Mouse (Mus musculus) E14TG2a.4 (cell line): Measurements from ENCODE around the gene Btg1-ps2.
"Not testable (repeated sequence)": the region's sequence is repeated elsewhere in the genome, so short reads cannot be mapped to it uniquely, and the experiment has no call there.

Source experiments
- H3K27me3 ChIP-seq: 2 replicates; pipeline ENCODE4 v1.6.1; 2014; ENCODE audit warnings: low read length, control low read depth; ENCODE audit not compliant: insufficient read depth
- H3K36me3 ChIP-seq: 2 replicates; pipeline ENCODE4 v1.6.1; 2014; ENCODE audit warnings: low read length, control low read depth; ENCODE audit not compliant: insufficient read depth
- H3K4me1 ChIP-seq: replicated peaks from 2 replicates; pipeline ENCODE4 v1.6.1; 2014; ENCODE audit warnings: low read depth, low read length, control low read depth
- H3K4me3 ChIP-seq: replicated peaks from 2 replicates; pipeline ENCODE4 v1.5.1; 2014; ENCODE audit warnings: mild to moderate bottlenecking, low read length
- H3K9me3 ChIP-seq: 2 replicates; pipeline ENCODE4 v1.6.1; 2014; ENCODE audit warnings: low read length, control low read depth
- CTCF ChIP-seq: conservative IDR thresholded peaks from 2 replicates; pipeline ENCODE4 v1.5.1; 2014; ENCODE audit warnings: low read length
- NANOG ChIP-seq: IDR thresholded peaks from 2 replicates; pipeline ENCODE4 v1.6.1; 2014; ENCODE audit warnings: borderline replicate concordance, low read length, mixed read lengths
- POU5F1 ChIP-seq: IDR thresholded peaks from 2 replicates; pipeline ENCODE4 v1.6.1; 2014; ENCODE audit warnings: low read length, borderline replicate concordance

The Btg1-ps2 gene

DNA sequence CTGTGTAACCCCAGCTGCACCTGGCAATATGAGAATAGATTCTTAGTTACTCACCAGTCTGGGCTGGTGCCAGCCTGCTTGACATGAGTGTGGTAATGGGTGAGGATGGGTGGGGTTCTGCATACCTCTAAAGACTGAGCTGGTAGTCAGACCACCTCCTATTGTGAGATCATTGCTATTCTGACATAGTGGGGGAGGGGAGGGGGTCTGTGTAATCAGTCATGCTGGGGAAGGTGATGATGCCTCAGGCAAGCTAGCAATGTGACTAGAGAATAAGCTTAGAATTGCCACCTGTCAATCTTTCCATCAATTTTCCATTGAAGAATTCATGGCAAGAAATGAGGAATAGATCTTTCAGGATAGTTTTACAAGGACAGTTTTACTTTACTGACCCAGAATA, at the start of gene Btg1-ps2:
Gene Btg1-ps2 (minus strand): TSS at position 101 of the 400 bp plus-strand sequence.
- not testable (repeated sequence) for H3K4me3 ChIP-seq, H3K36me3 ChIP-seq, H3K9me3 ChIP-seq, H3K27me3 ChIP-seq, H3K4me1 ChIP-seq

DNA sequence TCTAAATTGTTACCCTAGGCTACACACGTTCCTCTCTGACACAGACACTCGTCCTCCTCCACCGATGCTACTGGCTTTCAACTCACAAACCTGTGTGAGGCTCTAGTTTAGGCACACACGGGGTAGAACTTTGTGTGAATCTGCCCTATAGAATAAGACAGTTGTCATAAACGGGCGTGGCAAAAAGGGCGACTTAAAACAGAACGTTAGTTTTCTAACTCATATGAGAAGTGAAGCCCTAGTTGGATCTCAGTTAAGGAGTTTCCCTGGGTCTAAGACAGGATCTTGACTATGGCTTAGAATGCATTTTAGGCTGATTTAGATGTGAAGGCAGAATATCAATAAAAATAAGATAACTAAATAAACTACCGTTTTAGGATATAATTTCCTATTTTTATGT, 42.1 kb upstream of the Btg1-ps2 start, which contains the start of gene Rhox11:
Gene Rhox11 (minus strand): TSS at position 101 of the 400 bp plus-strand sequence.
- Histone ChIP-seq H3K27me3 (no peaks in the 10 kb centered on the region), H3K4me1 (peaks cover 10% of the 10 kb centered on the region; the same call in 1 of the 2 replicates), H3K4me3 (no peak within 1 kb of the TSS), H3K9me3 (no peaks in the 10 kb centered on the region), H3K36me3 (no peaks in the 10 kb centered on the region)
- TF ChIP-seq POU5F1 = no peak

DNA sequence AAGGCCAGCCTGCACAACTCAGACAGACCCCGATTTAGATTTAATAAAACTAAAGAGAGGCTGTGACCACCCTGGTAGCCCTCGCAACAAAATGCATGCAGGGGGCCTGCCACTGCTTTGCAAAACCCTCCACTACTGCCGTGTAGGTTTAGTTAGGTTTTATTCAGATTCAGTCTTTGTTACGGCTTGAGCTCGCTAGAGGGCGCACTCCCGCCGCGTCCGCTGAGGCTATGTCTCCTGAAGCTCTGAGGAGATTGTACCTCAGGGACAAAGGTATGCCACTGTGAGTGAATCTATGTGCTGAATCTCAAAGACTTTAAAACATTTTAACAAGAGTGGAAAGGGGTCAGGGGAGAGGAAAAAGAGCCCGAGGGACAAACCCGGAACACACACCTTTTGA, 41.3 kb upstream of the Btg1-ps2 start:
- no peaks in the 10 kb centered on the region for H3K27me3 ChIP-seq
- H3K36me3 ChIP-seq = no peaks in the 10 kb centered on the region
- no peak overlapping the region for H3K4me3 ChIP-seq
- TF ChIP-seq CTCF (peak; percentile 48), POU5F1 (no peak), NANOG (no peak)
- H3K9me3 ChIP-seq = no peaks in the 10 kb centered on the region
- H3K4me1 ChIP-seq = peaks cover 10% of the 10 kb centered on the region; the same call in 1 of the 2 replicates

DNA sequence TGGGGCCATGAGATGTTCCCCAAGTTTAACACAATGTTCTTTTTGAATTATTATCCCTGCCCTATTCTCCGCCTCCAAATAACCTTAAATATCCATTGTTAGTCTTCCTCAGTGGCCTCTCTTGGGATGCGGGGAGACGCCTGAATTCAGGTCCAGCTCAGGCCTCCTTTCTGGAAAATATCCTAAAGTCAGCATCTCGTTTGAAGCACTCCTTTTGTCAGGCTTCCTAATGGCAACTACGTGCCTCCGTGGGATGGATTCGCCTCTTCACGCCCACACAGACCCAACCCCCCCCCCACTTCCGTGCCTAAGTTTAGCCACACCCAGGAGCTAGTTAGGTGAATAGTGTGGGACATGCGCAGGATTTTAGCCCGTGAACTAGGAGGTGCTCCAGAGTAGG, 23.3 kb upstream of the Btg1-ps2 start, which contains the start of gene Rhox10:
Gene Rhox10 (plus strand): TSS at position 301 of the 400 bp plus-strand sequence.
- H3K36me3 ChIP-seq = no peaks in the 10 kb centered on the region
- H3K4me1 ChIP-seq = no peaks in the 10 kb centered on the region
- no peaks in the 10 kb centered on the region for H3K27me3 ChIP-seq
- no peaks in the 10 kb centered on the region for H3K9me3 ChIP-seq
- TF ChIP-seq NANOG (no peak), POU5F1 (no peak)
- no peak within 1 kb of the TSS for H3K4me3 ChIP-seq

DNA sequence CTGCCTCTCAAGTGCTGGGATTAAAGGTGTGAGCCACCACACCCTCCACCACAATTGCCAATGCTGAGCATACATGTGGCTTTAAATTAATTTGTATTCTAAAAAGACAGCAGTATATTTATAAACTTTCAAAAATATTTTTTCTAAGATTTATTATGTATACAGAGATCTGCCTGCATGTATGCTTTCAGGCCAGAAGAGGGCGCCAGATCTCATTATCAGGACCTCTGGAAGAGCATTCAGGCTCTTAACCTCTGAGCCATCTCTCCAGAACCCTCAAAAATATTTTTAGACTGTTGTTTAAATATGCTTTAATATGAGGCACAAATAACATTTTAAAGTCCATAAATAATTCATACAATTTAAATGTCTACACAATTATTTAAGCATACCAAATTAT, 18.6 kb upstream of the Btg1-ps2 start:
- TF ChIP-seq POU5F1 = no peak
- no peak for TF ChIP-seq NANOG
- peak; percentile 51 for TF ChIP-seq CTCF
- Histone ChIP-seq H3K27me3 (no peaks in the 10 kb centered on the region), H3K4me3 (no peak overlapping the region), H3K9me3 (no peaks in the 10 kb centered on the region), H3K36me3 (no peaks in the 10 kb centered on the region), H3K4me1 (no peaks in the 10 kb centered on the region)

DNA sequence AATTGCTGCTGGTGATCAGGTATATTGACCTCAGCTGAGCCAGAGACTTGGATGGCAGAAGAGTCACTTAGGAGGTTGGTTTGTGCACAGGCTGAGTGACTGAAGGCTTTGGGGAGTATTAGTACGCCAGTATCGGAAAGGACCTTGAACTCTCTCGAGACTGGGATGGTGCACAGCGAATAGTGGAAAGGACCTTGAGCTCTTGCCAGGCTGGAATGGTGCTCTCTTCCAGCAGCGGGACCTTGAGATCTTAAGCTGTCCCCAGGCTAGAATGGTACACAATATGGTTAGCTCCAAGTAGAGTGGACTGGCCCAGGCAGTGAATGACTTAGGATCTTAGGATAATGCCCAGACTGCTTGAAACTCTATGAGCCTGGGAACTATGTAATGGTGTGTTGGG, 3.2 kb downstream of the Btg1-ps2 start:
- Histone ChIP-seq H3K9me3 (no peaks in the 10 kb centered on the region), H3K27me3 (no peaks in the 10 kb centered on the region), H3K4me1 (no peaks in the 10 kb centered on the region), H3K4me3 (no peak overlapping the region), H3K36me3 (no peaks in the 10 kb centered on the region)
- no peak for TF ChIP-seq POU5F1

DNA sequence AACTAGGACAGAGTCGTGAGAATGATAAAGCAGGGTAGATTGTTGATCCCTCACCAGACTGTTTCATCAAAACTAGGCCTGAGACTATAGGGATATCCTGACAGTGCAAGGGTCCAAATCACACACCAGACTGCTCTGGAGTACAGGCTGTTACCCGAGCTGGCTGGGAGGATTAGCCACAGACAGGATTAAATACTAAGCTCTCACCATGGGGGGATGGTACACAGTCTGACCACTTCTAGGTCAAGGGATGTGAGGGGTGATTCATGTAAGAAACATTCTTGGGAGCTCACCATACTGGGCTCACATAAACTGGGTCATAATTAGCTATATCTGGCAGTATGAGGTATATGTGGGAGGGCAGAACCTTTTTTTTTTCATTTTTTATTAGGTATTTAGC, 9.1 kb downstream of the Btg1-ps2 start:
- Histone ChIP-seq H3K36me3 (no peaks in the 10 kb centered on the region), H3K4me3 (no peak overlapping the region), H3K4me1 (no peaks in the 10 kb centered on the region), H3K9me3 (no peaks in the 10 kb centered on the region), H3K27me3 (no peaks in the 10 kb centered on the region)
- TF ChIP-seq NANOG = no peak
- TF ChIP-seq CTCF = no peak
- TF ChIP-seq POU5F1 = no peak

DNA sequence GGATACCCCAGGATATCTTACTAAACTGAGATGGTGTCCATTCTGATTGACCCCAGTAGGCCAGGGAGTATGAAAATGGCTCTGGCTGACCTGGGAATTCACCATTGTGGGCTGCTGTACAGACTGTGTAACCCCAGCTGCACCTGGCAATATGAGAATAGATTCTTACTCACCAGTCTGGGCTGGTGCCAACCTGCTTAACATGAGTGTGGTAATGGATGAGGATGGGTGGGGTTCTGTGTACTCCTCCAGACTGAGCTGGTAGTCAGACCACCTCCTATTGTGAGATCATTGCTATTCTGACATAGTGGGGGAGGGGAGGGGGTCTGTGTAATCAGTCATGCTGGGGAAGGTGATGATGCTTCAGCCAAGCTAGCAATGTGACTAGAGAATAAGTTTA, 24.3 kb downstream of the Btg1-ps2 start, which contains the start of gene Btg1-ps1:
Gene Btg1-ps1 (minus strand): TSS at position 219 of the 400 bp plus-strand sequence.
- H3K36me3 ChIP-seq, H3K9me3 ChIP-seq, H3K4me3 ChIP-seq, H3K4me1 ChIP-seq, H3K27me3 ChIP-seq: not testable (repeated sequence)

DNA sequence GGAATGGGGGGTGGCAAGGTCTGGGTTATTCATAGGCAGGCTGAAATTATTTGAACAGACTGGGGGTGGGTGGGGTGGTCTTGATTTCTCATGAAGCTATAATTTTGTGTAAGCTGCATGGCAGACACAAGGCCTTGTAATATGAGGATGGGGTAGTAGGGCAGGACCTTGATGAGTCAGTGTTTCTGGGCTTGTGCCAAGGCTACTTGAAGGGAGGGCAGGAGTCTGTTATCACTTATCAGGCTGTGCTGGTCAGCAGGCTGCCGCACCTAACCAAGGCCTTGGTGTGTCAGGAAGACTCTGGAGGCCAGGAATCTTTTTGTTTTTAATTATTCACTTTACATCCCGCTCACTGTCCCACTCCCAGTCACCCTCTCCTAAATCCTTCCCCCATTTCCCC, 34.2 kb downstream of the Btg1-ps2 start:
- TF ChIP-seq CTCF (no peak), NANOG (no peak)
- Histone ChIP-seq H3K4me3 (no peak overlapping the region), H3K9me3 (no peaks in the 10 kb centered on the region), H3K36me3 (no peaks in the 10 kb centered on the region), H3K27me3 (no peaks in the 10 kb centered on the region), H3K4me1 (no peaks in the 10 kb centered on the region)
